Mouse (Mus musculus) olfactory bulb, adult 2 months (tissue): Measurements from ENCODE around the gene Tcl1b4.

ENCODE experiments used
- CTCF ChIP-seq: fragments of 200-500 bp; IDR thresholded peaks from 2 replicates; pipeline ENCODE4 v1.5.1; 2012; ENCODE audit warnings: low read depth, mild to moderate bottlenecking, low read length, moderate library complexity; ENCODE audit not compliant: insufficient read depth
- POLR2A ChIP-seq: fragments of 200-500 bp; IDR thresholded peaks from 2 replicates; pipeline ENCODE4 v1.6.1; 2012; ENCODE audit warnings: mild to moderate bottlenecking, low read depth, low read length, moderate library complexity; ENCODE audit not compliant: insufficient read depth

GRCm38 (mm10) chr12:105253796-105254195 is 52.0 kb downstream of the Tcl1b4 start:
- TF ChIP-seq POLR2A (no peak), CTCF (no peak)
